Mouse (Mus musculus) G1E (cell line): Measurements from ENCODE around the gene Prss45. TPM values are rescaled to one million over a fixed set of nuclear protein-coding genes. Genes with fewer than 3 reads are reported as not detected.

Source experiments
- ATAC-seq: 2 replicates; pipeline ENCODE4 v1.8.0; 2016; ENCODE audit warnings: mild to moderate bottlenecking; ENCODE audit not compliant: insufficient number of reproducible peaks, poor library complexity, low FRiP score, severe bottlenecking; ENCODE audit errors: extremely low read depth
- DNase-seq: peaks from one replicate; pipeline ENCODE4 v3.0.0; 2012; ENCODE audit warnings: low spot score
- H3K27me3 ChIP-seq: 2 replicates; pipeline ENCODE4 v1.6.1; 2012; ENCODE audit warnings: mild to moderate bottlenecking, low read length, inconsistent platforms; ENCODE audit not compliant: insufficient read depth
- H3K36me3 ChIP-seq: replicated peaks from 2 replicates; pipeline ENCODE3; 2012; ENCODE audit warnings: mild to moderate bottlenecking, inconsistent platforms
- H3K4me1 ChIP-seq: 2 replicates; pipeline ENCODE4 v1.6.1; 2012; ENCODE audit warnings: low read depth, low read length, inconsistent platforms, mixed read lengths; ENCODE audit not compliant: insufficient read depth
- H3K4me3 ChIP-seq: 2 replicates; pipeline ENCODE4 v1.5.1; 2012; ENCODE audit warnings: low read depth, mild to moderate bottlenecking, inconsistent platforms, low read length, moderate library complexity, mixed read lengths
- H3K9me3 ChIP-seq: replicated peaks from 2 replicates; pipeline ENCODE4 v1.6.1; 2012; ENCODE audit warnings: inconsistent platforms
- CTCF ChIP-seq: IDR thresholded peaks from 2 replicates; pipeline ENCODE4 v1.5.1; 2012; ENCODE audit warnings: low read depth, low read length, inconsistent platforms, mixed read lengths
- GATA1 ChIP-seq: IDR thresholded peaks from 2 replicates; pipeline ENCODE4 v1.6.1; 2012; ENCODE audit warnings: borderline replicate concordance, low read length, inconsistent platforms, mixed read lengths
- GATA2 ChIP-seq: IDR thresholded peaks from 2 replicates; pipeline ENCODE4 v1.6.1; 2012; ENCODE audit warnings: low read depth, low read length, inconsistent platforms, borderline replicate concordance
- POLR2AphosphoS5 ChIP-seq: IDR thresholded peaks from 2 replicates; pipeline ENCODE4 v1.6.1; 2012; ENCODE audit warnings: low read depth, low read length, inconsistent platforms; ENCODE audit not compliant: insufficient replicate concordance
- TAL1 ChIP-seq: conservative IDR thresholded peaks from 2 replicates; pipeline ENCODE4 v1.6.1; 2012; ENCODE audit warnings: low read depth, low read length, inconsistent platforms, mixed read lengths
- polyA plus RNA-seq: library from polyadenylated mRNA; stranded (reverse); fragments of >175 nt; gene quantifications from 2 replicates; pipeline ENCODE4 v1.2.3, GENCODE M21; 2012
- total RNA-seq, 2 experiments: library from RNA; stranded (forward) in 1 of 2; stranded (reverse) in 1 of 2; fragments of 200-1000 nt in 1 of 2; fragments of >200 nt in 1 of 2; fragmentation: Nextera tagmentation in 1 of 2; gene quantifications; 2 replicates each; pipeline ENCODE4 v1.2.3; 2014 to 2017

Prss45 gene
- total and polyA plus RNA-seq, 3 experiments: 0.11 TPM; not detected in 2

- ATAC-seq (no peak), DNase-seq (no peak)
- TF ChIP-seq CTCF (no peak), GATA2 (no peak), GATA1 (no peak), POLR2AphosphoS5 (no peak), TAL1 (no peak)
- no peaks in the 10 kb centered on the region for H3K36me3 ChIP-seq
- H3K4me3 ChIP-seq: no peak overlapping the region
- H3K4me1 ChIP-seq: no peaks in the 10 kb centered on the region
- H3K27me3 ChIP-seq: peaks cover 27% of the 10 kb centered on the region
- no peaks in the 10 kb centered on the region for H3K9me3 ChIP-seq
These were observed 43.5 kb downstream of the Prss45 start for GRCm38 (mm10) chr9:110877888-110878287.

GRCm38 (mm10) chr9:110879191-110879920 is 45.0 kb downstream of the Prss45 start, which contains the start of gene Als2cl:
TSS of gene Als2cl (plus strand) at chr9:110879870.
- TF ChIP-seq GATA1: no peak
- no peak for TF ChIP-seq CTCF
- no peak for TF ChIP-seq POLR2AphosphoS5
- H3K36me3 ChIP-seq: no peaks in the 10 kb centered on the region
- H3K27me3 ChIP-seq: peaks cover 20% of the 10 kb centered on the region
- no peaks in the 10 kb centered on the region for H3K9me3 ChIP-seq
- H3K4me3 ChIP-seq: no peak within 1 kb of the TSS
- no peak for ATAC-seq
- H3K4me1 ChIP-seq: no peaks in the 10 kb centered on the region
- DNase-seq: no peak

GRCm38 (mm10) chr9:110879998-110880561 is 45.7 kb downstream of the Prss45 start, which contains the start of gene Tmie:
TSS of gene Tmie (minus strand) at chr9:110880113.
- Histone ChIP-seq H3K36me3 (no peaks in the 10 kb centered on the region), H3K4me1 (no peaks in the 10 kb centered on the region), H3K9me3 (no peaks in the 10 kb centered on the region), H3K27me3 (peaks cover 23% of the 10 kb centered on the region), H3K4me3 (no peak within 1 kb of the TSS)
- no peak for ATAC-seq
- no peak for DNase-seq
- no peak for TF ChIP-seq GATA2
- TF ChIP-seq CTCF: no peak
- TF ChIP-seq POLR2AphosphoS5: no peak
- no peak for TF ChIP-seq GATA1
- TF ChIP-seq TAL1: no peak

GRCm38 (mm10) chr9:110880772-110881171 is 46.4 kb downstream of the Prss45 start:
- TF ChIP-seq POLR2AphosphoS5 (no peak), CTCF (no peak), GATA2 (no peak), TAL1 (no peak), GATA1 (no peak)
- Histone ChIP-seq H3K36me3 (no peaks in the 10 kb centered on the region), H3K4me1 (no peaks in the 10 kb centered on the region), H3K27me3 (peaks cover 23% of the 10 kb centered on the region), H3K9me3 (no peaks in the 10 kb centered on the region), H3K4me3 (no peak overlapping the region)
- ATAC-seq (no peak), DNase-seq (no peak)

GRCm38 (mm10) chr9:110881953-110882352 is 47.6 kb downstream of the Prss45 start:
- Histone ChIP-seq H3K27me3 (peaks cover 26% of the 10 kb centered on the region), H3K36me3 (no peaks in the 10 kb centered on the region), H3K9me3 (no peaks in the 10 kb centered on the region), H3K4me3 (no peak overlapping the region), H3K4me1 (no peaks in the 10 kb centered on the region)
- no peak for TF ChIP-seq CTCF
- TF ChIP-seq GATA2: no peak
- no peak for TF ChIP-seq TAL1
- TF ChIP-seq GATA1: no peak
- TF ChIP-seq POLR2AphosphoS5: no peak
- DNase-seq: no peak
- ATAC-seq: no peak

- Histone ChIP-seq H3K9me3 (no peaks in the 10 kb centered on the region), H3K36me3 (no peaks in the 10 kb centered on the region), H3K4me3 (no peak overlapping the region), H3K4me1 (peaks cover 2% of the 10 kb centered on the region; the same call in 1 of the 2 replicates), H3K27me3 (peaks cover 13% of the 10 kb centered on the region)
- DNase-seq: no peak
- no peak for TF ChIP-seq TAL1
- TF ChIP-seq POLR2AphosphoS5: no peak
- TF ChIP-seq GATA1: no peak
- no peak for TF ChIP-seq GATA2
- no peak for TF ChIP-seq CTCF
- ATAC-seq: no peak
These were observed 53.3 kb downstream of the Prss45 start for GRCm38 (mm10) chr9:110887388-110888303.
